Mouse (Mus musculus): ENCODE results near the gene Fhad1. TPM values are rescaled to one million over a fixed set of nuclear protein-coding genes. Genes with fewer than 3 reads are reported as not detected.

Fhad1 gene
- polyA plus RNA-seq, 1 experiment: 4.9 TPM

GRCm38 (mm10) chr4:142008206-142008605 lies 6.7 kb downstream of the Fhad1 start:
- Histone ChIP-seq H3K27ac (ENCODE audit: insufficient read depth, low read depth, low read length) (no peak overlapping the region), H3K4me1 (ENCODE audit: control insufficient read depth, insufficient read depth, low read length) (peaks cover 8% of the 10 kb centered on the region), H3K4me3 (ENCODE audit: insufficient read depth, low read length) (no peak overlapping the region)
- TF ChIP-seq POLR2A (IDR thresholded peaks at IDR 0.05; ENCODE audit: borderline replicate concordance, low read depth, low read length) (no peak), CTCF (IDR thresholded peaks at IDR 0.05; ENCODE audit: low read depth, low read length) (no peak)

GRCm38 (mm10) chr4:142000581-142000980 lies 14.3 kb downstream of the Fhad1 start:
- TF ChIP-seq POLR2A (IDR thresholded peaks at IDR 0.05; ENCODE audit: borderline replicate concordance, low read depth, low read length) (no peak), CTCF (IDR thresholded peaks at IDR 0.05; ENCODE audit: low read depth, low read length) (no peak)
- H3K27ac ChIP-seq (ENCODE audit: insufficient read depth, low read depth, low read length): no peak overlapping the region
- no peak overlapping the region for H3K4me3 ChIP-seq (ENCODE audit: insufficient read depth, low read length)
- H3K4me1 ChIP-seq (ENCODE audit: control insufficient read depth, insufficient read depth, low read length): peaks cover 7% of the 10 kb centered on the region

GRCm38 (mm10) chr4:141999494-142000074 lies 15.3 kb downstream of the Fhad1 start:
- TF ChIP-seq CTCF (IDR thresholded peaks at IDR 0.05; ENCODE audit: low read depth, low read length): no peak
- TF ChIP-seq POLR2A (IDR thresholded peaks at IDR 0.05; ENCODE audit: borderline replicate concordance, low read depth, low read length): no peak
- H3K27ac ChIP-seq (ENCODE audit: insufficient read depth, low read depth, low read length): no peak overlapping the region
- peaks cover 16% of the 10 kb centered on the region for H3K4me1 ChIP-seq (ENCODE audit: control insufficient read depth, insufficient read depth, low read length)
- H3K4me3 ChIP-seq (ENCODE audit: insufficient read depth, low read length): no peak overlapping the region

GRCm38 (mm10) chr4:141998282-141998821 lies 16.5 kb downstream of the Fhad1 start:
- H3K27ac ChIP-seq (ENCODE audit: insufficient read depth, low read depth, low read length): peak overlapping the region; percentile 40
- peak overlapping the region; percentile 51 for H3K4me3 ChIP-seq (ENCODE audit: insufficient read depth, low read length)
- peaks cover 22% of the 10 kb centered on the region for H3K4me1 ChIP-seq (ENCODE audit: control insufficient read depth, insufficient read depth, low read length)
- TF ChIP-seq POLR2A (IDR thresholded peaks at IDR 0.05; ENCODE audit: borderline replicate concordance, low read depth, low read length) (no peak), CTCF (IDR thresholded peaks at IDR 0.05; ENCODE audit: low read depth, low read length) (no peak)

- TF ChIP-seq CTCF (IDR thresholded peaks at IDR 0.05; ENCODE audit: low read depth, low read length) (no peak), POLR2A (IDR thresholded peaks at IDR 0.05; ENCODE audit: borderline replicate concordance, low read depth, low read length) (no peak)
- Histone ChIP-seq H3K4me1 (ENCODE audit: control insufficient read depth, insufficient read depth, low read length) (peaks cover 25% of the 10 kb centered on the region), H3K4me3 (ENCODE audit: insufficient read depth, low read length) (no peak overlapping the region), H3K27ac (ENCODE audit: insufficient read depth, low read depth, low read length) (no peak overlapping the region)
These were observed 18.0 kb downstream of the Fhad1 start for GRCm38 (mm10) chr4:141996880-141997279.

- TF ChIP-seq CTCF (IDR thresholded peaks at IDR 0.05; ENCODE audit: low read depth, low read length) (no peak), POLR2A (IDR thresholded peaks at IDR 0.05; ENCODE audit: borderline replicate concordance, low read depth, low read length) (no peak)
- H3K4me1 ChIP-seq (ENCODE audit: control insufficient read depth, insufficient read depth, low read length): peaks cover 25% of the 10 kb centered on the region
These were observed 18.8 kb downstream of the Fhad1 start for GRCm38 (mm10) chr4:141996086-141996485.

GRCm38 (mm10) chr4:141994062-141994471 lies 20.8 kb downstream of the Fhad1 start:
- Histone ChIP-seq H3K4me1 (ENCODE audit: control insufficient read depth, insufficient read depth, low read length) (peaks cover 25% of the 10 kb centered on the region), H3K27ac (ENCODE audit: insufficient read depth, low read depth, low read length) (peak overlapping the region; percentile 72), H3K4me3 (ENCODE audit: insufficient read depth, low read length) (peak overlapping the region; percentile 41)

More at GRCm38 (mm10) chr4:141996086-141996485, 18.8 kb downstream of the Fhad1 start:
- no peak overlapping the region for H3K4me3 ChIP-seq (ENCODE audit: insufficient read depth, low read length)
- H3K27ac ChIP-seq (ENCODE audit: insufficient read depth, low read depth, low read length): no peak overlapping the region

- TF ChIP-seq CTCF (IDR thresholded peaks at IDR 0.05; ENCODE audit: low read depth, low read length) (no peak), POLR2A (IDR thresholded peaks at IDR 0.05; ENCODE audit: borderline replicate concordance, low read depth, low read length) (no peak)
- Histone ChIP-seq H3K4me3 (ENCODE audit: insufficient read depth, low read length) (no peak overlapping the region), H3K27ac (ENCODE audit: insufficient read depth, low read depth, low read length) (peak overlapping the region; percentile 54), H3K4me1 (ENCODE audit: control insufficient read depth, insufficient read depth, low read length) (peaks cover 25% of the 10 kb centered on the region)
These were observed 21.4 kb downstream of the Fhad1 start for GRCm38 (mm10) chr4:141993347-141994061.

GRCm38 (mm10) chr4:141992530-141993204 lies 22.2 kb downstream of the Fhad1 start:
- Histone ChIP-seq H3K27ac (ENCODE audit: insufficient read depth, low read depth, low read length) (no peak overlapping the region), H3K4me3 (ENCODE audit: insufficient read depth, low read length) (no peak overlapping the region), H3K4me1 (ENCODE audit: control insufficient read depth, insufficient read depth, low read length) (peaks cover 18% of the 10 kb centered on the region)
- TF ChIP-seq POLR2A (IDR thresholded peaks at IDR 0.05; ENCODE audit: borderline replicate concordance, low read depth, low read length): no peak
- no peak for TF ChIP-seq CTCF (IDR thresholded peaks at IDR 0.05; ENCODE audit: low read depth, low read length)

GRCm38 (mm10) chr4:141988178-141988577 lies 26.7 kb downstream of the Fhad1 start:
- no peak overlapping the region for H3K27ac ChIP-seq (ENCODE audit: insufficient read depth, low read depth, low read length)
- no peak for TF ChIP-seq CTCF (IDR thresholded peaks at IDR 0.05; ENCODE audit: low read depth, low read length)
- no peak for TF ChIP-seq POLR2A (IDR thresholded peaks at IDR 0.05; ENCODE audit: borderline replicate concordance, low read depth, low read length)
- H3K4me1 ChIP-seq (ENCODE audit: control insufficient read depth, insufficient read depth, low read length): peaks cover 5% of the 10 kb centered on the region
- no peak overlapping the region for H3K4me3 ChIP-seq (ENCODE audit: insufficient read depth, low read length)

Data from bone marrow macrophage, adult 2 months (primary cell).